Comparison of ENCODE assay signal across 25 mouse cellular contexts in genomic region chr12:11395470-11395869, GRCm38 (mm10). TPM values are rescaled to one million over a fixed set of nuclear protein-coding genes. Genes with fewer than 3 reads are reported as not detected.
DNase-seq lines count a peak whose midpoint lies in the region; ATAC-seq and TF ChIP-seq lines count a peak whose summit lies in the region.
"Had no signal": no experiment of that assay in that cellular context is flagged by ENCODE, and none has a peak within 500 bp of the region (broad histone marks: within the 10 kb centered on the region; RNA-seq: fewer than 3 reads in every experiment).

No protein-coding gene starts in this region.

- no peak for TF ChIP-seq CTCF in lung, postnatal 0 days (IDR thresholded peaks at IDR 0.05)

- DNase-seq in adrenal gland, adult (ENCODE audit: inconsistent age in 2 of 2, low spot score in 1 of 2): peak; percentile 33 to 73
- DNase-seq in adrenal gland, adult 8-10 months: no peak
- DNase-seq in lung, postnatal 10 days: peak; percentile 24
- DNase-seq in lung, postnatal 0 days (ENCODE audit: low spot score): no peak
- peak; percentile 96 for DNase-seq in cerebellum, adult 9-11 months
- no peak for DNase-seq in ovary, postnatal 36 days (ENCODE audit: low spot score)
- no peak for DNase-seq in B cell, adult 2 months
- DNase-seq: gastrocnemius, postnatal 14 days; heart, adult 11 months; heart, postnatal 14 days; kidney, postnatal 25 days; layer of hippocampus, postnatal 36 days; right cerebral cortex, adult 18-20 months; thymus, postnatal 36 days had no signal

- H3K9me3 ChIP-seq in lung, postnatal 0 days (ENCODE audit: low read length): no peaks in the 10 kb centered on the region
- H3K9me3 ChIP-seq: forebrain, embryonic 15.5 days; limb, embryonic 13.5 days; liver, embryonic 12.5 days; lung, embryonic 15.5 days; stomach, embryonic 15.5 days had no signal

- H3K4me2 ChIP-seq in lung, postnatal 0 days (replicated peaks; ENCODE audit: low read depth, low read length): no peak overlapping the region
- H3K4me2 ChIP-seq: forebrain, embryonic 15.5 days; heart, embryonic 11.5 days; limb, embryonic 13.5 days; liver, embryonic 12.5 days; lung, embryonic 15.5 days; midbrain, embryonic 11.5 days; stomach, embryonic 15.5 days had no signal

- no peak for ATAC-seq in lung, postnatal 0 days
- ATAC-seq: forebrain, embryonic 15.5 days; hindbrain, postnatal 0 days; intestine, embryonic 16.5 days; liver, embryonic 12.5 days had no signal

- no peaks in the 10 kb centered on the region for H3K36me3 ChIP-seq in lung, postnatal 0 days (ENCODE audit: insufficient read depth, low read length)
- H3K36me3 ChIP-seq: forebrain, embryonic 15.5 days; limb, embryonic 13.5 days; liver, embryonic 12.5 days; lung, embryonic 15.5 days; stomach, embryonic 15.5 days had no signal

- H3K4me1 ChIP-seq in lung, postnatal 0 days (ENCODE audit: insufficient read depth, low read depth, low read length): no peaks in the 10 kb centered on the region
- H3K4me1 ChIP-seq: liver, embryonic 12.5 days had no signal

- H3K9ac ChIP-seq in lung, postnatal 0 days (replicated peaks; ENCODE audit: low read depth): no peak overlapping the region
- H3K9ac ChIP-seq: forebrain, embryonic 15.5 days; limb, embryonic 13.5 days; liver, embryonic 12.5 days; lung, embryonic 15.5 days; stomach, embryonic 15.5 days had no signal

- WGBS in lung, postnatal 0 days: 50% methylated on average over 2 of the region's 2 CpGs

- H3K27me3 ChIP-seq in lung, postnatal 0 days (replicated peaks; ENCODE audit: insufficient read depth, low read length): no peaks in the 10 kb centered on the region
- H3K27me3 ChIP-seq: forebrain, embryonic 15.5 days; limb, embryonic 13.5 days; liver, embryonic 12.5 days; lung, embryonic 15.5 days; stomach, embryonic 15.5 days had no signal

- no peak overlapping the region for H3K4me3 ChIP-seq in lung, postnatal 0 days (ENCODE audit: low read depth, low read length)
- H3K4me3 ChIP-seq: forebrain, embryonic 15.5 days; layer of hippocampus, adult 2 months; limb, embryonic 13.5 days; liver, embryonic 12.5 days; lung, embryonic 15.5 days; stomach, embryonic 15.5 days had no signal

- H3K27ac ChIP-seq in lung, postnatal 0 days (ENCODE audit: low read length): no peak overlapping the region
- H3K27ac ChIP-seq: forebrain, embryonic 15.5 days; hindbrain, postnatal 0 days; layer of hippocampus, adult 2 months; limb, embryonic 13.5 days; liver, embryonic 12.5 days; lung, embryonic 15.5 days; stomach, embryonic 15.5 days had no signal

- no peak for TF ChIP-seq EP300 in lung, postnatal 0 days (IDR thresholded peaks at IDR 0.05)

RNA-seq across cellular contexts. Expression of gene Vsnl1, which starts 40.9 kb away (rescaled TPM):
- 10 to 100 TPM; 52.9 to 74.7 (median 58.7) TPM for total RNA-seq in adrenal gland, adult 8-10 months (2022)
- 8.3 and 8.6 TPM in 2 replicates for polyA plus RNA-seq in lung, postnatal 0 days (2015; fragmentation: Nextera tagmentation; extraction: Ambion mirVana)
- total RNA-seq: megakaryocyte progenitor cell, adult 5-6 weeks had no signal

Comparison
In these comparisons a context has a peak if more than half of its experiments do, and no peak if none do; other contexts are left out.
1. DNase-seq: peak in adrenal gland, adult (2 of 2), lung, postnatal 10 days (single experiment) and cerebellum, adult 9-11 months (single experiment); none in adrenal gland, adult 8-10 months (single experiment), lung, postnatal 0 days (single experiment), ovary, postnatal 36 days (single experiment) and B cell, adult 2 months (0 of 2).